Mouse (Mus musculus): ENCODE data around the gene Nr3c2.

Nr3c2 gene

GRCm38 (mm10) chr8:77239462-77239861, 340.2 kb downstream of the Nr3c2 start:
- no peak for DNase-seq (ENCODE audit: low read depth, low spot score)

- no peak for DNase-seq (ENCODE audit: low read depth, low spot score)
Measured at GRCm38 (mm10) chr8:77241381-77241780, 342.1 kb downstream of the Nr3c2 start.

- peak; percentile 39 for DNase-seq (ENCODE audit: low read depth, low spot score)
Measured at GRCm38 (mm10) chr8:77250094-77250493, 350.9 kb downstream of the Nr3c2 start.

- DNase-seq (ENCODE audit: low read depth, low spot score), result no peak
Measured at GRCm38 (mm10) chr8:77251134-77251533, 351.9 kb downstream of the Nr3c2 start.

GRCm38 (mm10) chr8:77254466-77254865, 355.2 kb downstream of the Nr3c2 start:
- DNase-seq (ENCODE audit: low read depth, low spot score), result no peak

- DNase-seq (ENCODE audit: low read depth, low spot score), result no peak
Measured at GRCm38 (mm10) chr8:77256450-77257084, 357.3 kb downstream of the Nr3c2 start.

- DNase-seq (ENCODE audit: low read depth, low spot score), result no peak
Measured at GRCm38 (mm10) chr8:77257085-77257451, 357.8 kb downstream of the Nr3c2 start.

GRCm38 (mm10) chr8:77261215-77261614, 362.0 kb downstream of the Nr3c2 start:
- no peak for DNase-seq (ENCODE audit: low read depth, low spot score)

GRCm38 (mm10) chr8:77262216-77263009, 363.2 kb downstream of the Nr3c2 start:
- DNase-seq (ENCODE audit: low read depth, low spot score), result no peak

GRCm38 (mm10) chr8:77267941-77268405, 368.7 kb downstream of the Nr3c2 start:
- DNase-seq (ENCODE audit: low read depth, low spot score), result no peak

- peak; percentile 53 for DNase-seq (ENCODE audit: low read depth, low spot score)
Measured at GRCm38 (mm10) chr8:77272136-77272535, 372.9 kb downstream of the Nr3c2 start.

- DNase-seq (ENCODE audit: low read depth, low spot score), result no peak
Measured at GRCm38 (mm10) chr8:77275571-77275970, 376.3 kb downstream of the Nr3c2 start.

GRCm38 (mm10) chr8:77276827-77277226, 377.6 kb downstream of the Nr3c2 start:
- DNase-seq (ENCODE audit: low read depth, low spot score), result no peak

- DNase-seq (ENCODE audit: low read depth, low spot score), result no peak
Measured at GRCm38 (mm10) chr8:77278246-77278645, 379.0 kb downstream of the Nr3c2 start.

- DNase-seq (ENCODE audit: low read depth, low spot score), result no peak
Measured at GRCm38 (mm10) chr8:77279977-77280376, 380.7 kb downstream of the Nr3c2 start.

GRCm38 (mm10) chr8:77282605-77283236, 383.5 kb downstream of the Nr3c2 start:
- DNase-seq (ENCODE audit: low read depth, low spot score), result no peak

- no peak for DNase-seq (ENCODE audit: low read depth, low spot score)
Measured at GRCm38 (mm10) chr8:77284473-77284872, 385.2 kb downstream of the Nr3c2 start.

- DNase-seq (ENCODE audit: low read depth, low spot score), result no peak
Measured at GRCm38 (mm10) chr8:77288065-77288464, 388.8 kb downstream of the Nr3c2 start.

GRCm38 (mm10) chr8:77288492-77288891, 389.2 kb downstream of the Nr3c2 start:
- DNase-seq (ENCODE audit: low read depth, low spot score), result no peak

GRCm38 (mm10) chr8:77292120-77292519, 392.9 kb downstream of the Nr3c2 start:
- no peak for DNase-seq (ENCODE audit: low read depth, low spot score)

- DNase-seq (ENCODE audit: low read depth, low spot score), result peak; percentile 17
Measured at GRCm38 (mm10) chr8:77292649-77293048, 393.4 kb downstream of the Nr3c2 start.

- no peak for DNase-seq (ENCODE audit: low read depth, low spot score)
Measured at GRCm38 (mm10) chr8:77294599-77294998, 395.4 kb downstream of the Nr3c2 start.

All from ES-CJ7 (cell line).